Mouse (Mus musculus): ENCODE measurements around the gene Tmem59. TPM values are rescaled to one million over a fixed set of nuclear protein-coding genes. Genes with fewer than 3 reads are reported as not detected.

Tmem59 gene
- polyA plus RNA-seq, 1 experiment = 174 TPM

DNA sequence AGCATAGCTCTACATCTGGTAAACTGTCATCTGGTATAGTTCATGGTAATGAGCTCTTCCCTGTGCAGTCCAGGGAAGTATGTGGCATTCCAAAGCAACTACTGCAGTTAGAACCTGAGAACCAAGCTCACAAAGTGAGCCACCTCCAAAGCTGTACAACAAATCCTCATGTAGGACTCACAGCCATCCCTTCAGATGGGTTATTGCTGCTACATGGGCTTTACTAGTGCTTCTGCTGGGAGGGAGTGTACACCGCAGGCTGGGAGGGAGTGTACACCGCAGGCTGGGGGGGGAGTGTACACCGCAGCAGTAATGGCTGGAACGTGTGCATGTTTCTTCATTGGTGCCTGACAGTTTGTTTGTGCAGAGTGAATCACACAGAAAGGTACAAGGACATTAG lies 5.0 kb downstream of the Tmem59 start:
- no peak overlapping the region for H3ac ChIP-seq (ENCODE audit: control insufficient read depth, insufficient read length)
- peaks cover 61% of the 10 kb centered on the region for H3K79me2 ChIP-seq (ENCODE audit: control insufficient read depth, insufficient read depth)
- no peak overlapping the region for H3K4me2 ChIP-seq (ENCODE audit: low read depth)
- TF ChIP-seq MYOG (IDR thresholded peaks at IDR 0.05; ENCODE audit: control insufficient read depth in 1 of 3, insufficient read depth in 1 of 3, insufficient read length in 2 of 3, low read depth in 2 of 3) (no peak), REST (IDR thresholded peaks at IDR 0.05; ENCODE audit: insufficient read depth, insufficient read length) (no peak)
- H3K4me3 ChIP-seq = no peak overlapping the region
- no peaks in the 10 kb centered on the region for H3K27me3 ChIP-seq (ENCODE audit: control insufficient read depth, insufficient read depth, insufficient read length)
- peaks cover 12% of the 10 kb centered on the region for H3K36me3 ChIP-seq (ENCODE audit: control insufficient read depth, insufficient read depth)

DNA sequence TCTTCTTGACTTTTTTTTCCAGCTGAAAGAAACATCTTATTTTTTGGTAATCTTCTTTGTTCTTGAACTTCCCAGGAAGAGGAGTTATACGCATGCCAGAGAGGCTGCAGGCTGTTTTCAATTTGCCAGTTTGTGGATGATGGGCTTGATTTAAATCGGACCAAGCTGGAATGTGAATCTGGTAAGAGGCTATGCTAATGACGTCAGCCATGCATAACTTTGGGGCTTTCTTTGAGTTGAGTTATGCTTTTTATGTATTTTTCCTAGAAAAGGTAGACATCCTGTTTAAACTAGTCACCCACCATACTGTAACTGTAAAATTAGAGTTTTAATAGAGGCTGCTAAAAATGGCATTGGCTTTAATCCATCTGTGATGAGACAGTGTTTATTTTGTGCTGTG lies 7.5 kb downstream of the Tmem59 start:
- no peak overlapping the region for H3K4me3 ChIP-seq
- H3K27me3 ChIP-seq (ENCODE audit: control insufficient read depth, insufficient read depth, insufficient read length) = no peaks in the 10 kb centered on the region
- TF ChIP-seq POLR2A (IDR thresholded peaks at IDR 0.05; ENCODE audit: insufficient read length, low read depth) (no peak), REST (IDR thresholded peaks at IDR 0.05; ENCODE audit: insufficient read depth, insufficient read length) (no peak), SRF (IDR thresholded peaks at IDR 0.05; ENCODE audit: control insufficient read depth, insufficient read length, low read depth) (no peak), TCF12 (IDR thresholded peaks at IDR 0.05; ENCODE audit: insufficient read depth, poor library complexity, severe bottlenecking) (no peak), USF1 (IDR thresholded peaks at IDR 0.05; ENCODE audit: low read depth) (no peak), POLR2AphosphoS2 (IDR thresholded peaks at IDR 0.05; ENCODE audit: insufficient read length, low read depth) (no peak), CEBPB (IDR thresholded peaks at IDR 0.05; ENCODE audit: insufficient read depth, poor library complexity, severe bottlenecking) (no peak), MYOG (IDR thresholded peaks at IDR 0.05; ENCODE audit: control insufficient read depth in 1 of 3, insufficient read depth in 1 of 3, insufficient read length in 2 of 3, low read depth in 2 of 3) (no peak), E2F4 (IDR thresholded peaks at IDR 0.05; ENCODE audit: insufficient read depth) (no peak)
- peaks cover 30% of the 10 kb centered on the region for H3K36me3 ChIP-seq (ENCODE audit: control insufficient read depth, insufficient read depth)
- no peak overlapping the region for H3ac ChIP-seq (ENCODE audit: control insufficient read depth, insufficient read length)
- no peak overlapping the region for H3K4me2 ChIP-seq (ENCODE audit: low read depth)
- H3K79me2 ChIP-seq (ENCODE audit: control insufficient read depth, insufficient read depth) = peaks cover 47% of the 10 kb centered on the region

DNA sequence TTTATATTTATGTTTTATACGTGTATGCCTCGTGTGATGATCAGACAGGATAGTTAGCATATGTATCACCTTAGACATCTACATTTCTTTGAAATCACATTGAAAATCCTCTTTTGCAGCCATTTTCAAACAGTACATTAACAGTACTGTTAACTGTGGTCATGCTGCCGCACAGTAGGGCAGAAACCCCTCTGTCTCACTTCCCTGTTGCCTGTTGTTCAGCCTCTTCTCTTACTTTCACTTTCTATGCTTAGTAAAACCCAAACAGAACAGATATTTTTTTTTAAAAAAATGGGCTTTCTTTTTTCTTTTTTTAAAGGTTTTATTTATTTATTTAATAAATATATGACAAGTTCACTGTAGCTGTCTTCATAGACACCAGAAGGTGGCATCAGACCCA lies 15.6 kb downstream of the Tmem59 start:
- no peaks in the 10 kb centered on the region for H3K27me3 ChIP-seq (ENCODE audit: control insufficient read depth, insufficient read depth, insufficient read length)
- no peak for TF ChIP-seq MYOG (IDR thresholded peaks at IDR 0.05; ENCODE audit: control insufficient read depth in 1 of 3, insufficient read depth in 1 of 3, insufficient read length in 2 of 3, low read depth in 2 of 3)
- TF ChIP-seq MYOD1 (IDR thresholded peaks at IDR 0.05; ENCODE audit: control insufficient read depth in 1 of 3, insufficient read length in 2 of 3, low read depth in 2 of 3) = no peak
- TF ChIP-seq USF1 (IDR thresholded peaks at IDR 0.05; ENCODE audit: low read depth) = no peak
- no peak for TF ChIP-seq SRF (IDR thresholded peaks at IDR 0.05; ENCODE audit: control insufficient read depth, insufficient read length, low read depth)
- TF ChIP-seq TCF12 (IDR thresholded peaks at IDR 0.05; ENCODE audit: insufficient read depth, poor library complexity, severe bottlenecking) = no peak
- no peak for TF ChIP-seq TCF3 (IDR thresholded peaks at IDR 0.05; ENCODE audit: insufficient read length, low read depth)
- TF ChIP-seq POLR2A (IDR thresholded peaks at IDR 0.05; ENCODE audit: insufficient read length, low read depth) = no peak
- TF ChIP-seq CEBPB (IDR thresholded peaks at IDR 0.05; ENCODE audit: insufficient read depth, poor library complexity, severe bottlenecking) = no peak
- TF ChIP-seq POLR2AphosphoS2 (IDR thresholded peaks at IDR 0.05; ENCODE audit: insufficient read length, low read depth) = no peak
- TF ChIP-seq MAX (IDR thresholded peaks at IDR 0.05; ENCODE audit: low read depth) = no peak
- TF ChIP-seq E2F4 (IDR thresholded peaks at IDR 0.05; ENCODE audit: insufficient read depth) = no peak
- TF ChIP-seq REST (IDR thresholded peaks at IDR 0.05; ENCODE audit: insufficient read depth, insufficient read length) = no peak
- H3K4me2 ChIP-seq (ENCODE audit: low read depth) = no peak overlapping the region
- peaks cover 64% of the 10 kb centered on the region for H3K36me3 ChIP-seq (ENCODE audit: control insufficient read depth, insufficient read depth)
- H3K79me2 ChIP-seq (ENCODE audit: control insufficient read depth, insufficient read depth) = no peaks in the 10 kb centered on the region
- H3K4me3 ChIP-seq = no peak overlapping the region
- no peak overlapping the region for H3ac ChIP-seq (ENCODE audit: control insufficient read depth, insufficient read length)

DNA sequence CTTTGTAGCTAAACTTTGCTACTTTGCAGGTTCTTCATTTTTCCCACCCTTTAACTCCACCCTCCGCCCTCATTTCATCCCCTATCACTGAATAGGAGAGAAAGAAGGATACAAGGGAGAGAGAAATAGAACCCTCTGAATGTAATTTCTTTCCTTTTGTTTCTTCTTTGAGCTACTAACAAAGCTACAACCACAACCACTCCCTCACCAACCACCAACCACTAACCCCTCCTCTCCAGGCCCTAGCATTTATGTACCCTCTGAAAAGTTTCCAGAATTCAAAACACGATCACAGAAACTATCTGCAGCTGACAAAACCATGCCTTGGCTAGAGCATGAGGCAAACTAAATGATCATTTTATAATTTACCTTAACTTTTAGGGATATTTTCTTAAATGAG lies 18.3 kb downstream of the Tmem59 start:
- Histone ChIP-seq H3K4me3 (no peak overlapping the region), H3K36me3 (ENCODE audit: control insufficient read depth, insufficient read depth) (peaks cover 65% of the 10 kb centered on the region), H3K79me2 (ENCODE audit: control insufficient read depth, insufficient read depth) (no peaks in the 10 kb centered on the region), H3ac (ENCODE audit: control insufficient read depth, insufficient read length) (no peak overlapping the region), H3K4me2 (ENCODE audit: low read depth) (no peak overlapping the region), H3K27me3 (ENCODE audit: control insufficient read depth, insufficient read depth, insufficient read length) (no peaks in the 10 kb centered on the region)
- TF ChIP-seq MAX (IDR thresholded peaks at IDR 0.05; ENCODE audit: low read depth) = no peak
- no peak for TF ChIP-seq TCF12 (IDR thresholded peaks at IDR 0.05; ENCODE audit: insufficient read depth, poor library complexity, severe bottlenecking)
- no peak for TF ChIP-seq USF1 (IDR thresholded peaks at IDR 0.05; ENCODE audit: low read depth)
- TF ChIP-seq MYOG (IDR thresholded peaks at IDR 0.05; ENCODE audit: control insufficient read depth in 1 of 3, insufficient read depth in 1 of 3, insufficient read length in 2 of 3, low read depth in 2 of 3) = no peak
- no peak for TF ChIP-seq POLR2AphosphoS2 (IDR thresholded peaks at IDR 0.05; ENCODE audit: insufficient read length, low read depth)
- TF ChIP-seq SRF (IDR thresholded peaks at IDR 0.05; ENCODE audit: control insufficient read depth, insufficient read length, low read depth) = no peak

DNA sequence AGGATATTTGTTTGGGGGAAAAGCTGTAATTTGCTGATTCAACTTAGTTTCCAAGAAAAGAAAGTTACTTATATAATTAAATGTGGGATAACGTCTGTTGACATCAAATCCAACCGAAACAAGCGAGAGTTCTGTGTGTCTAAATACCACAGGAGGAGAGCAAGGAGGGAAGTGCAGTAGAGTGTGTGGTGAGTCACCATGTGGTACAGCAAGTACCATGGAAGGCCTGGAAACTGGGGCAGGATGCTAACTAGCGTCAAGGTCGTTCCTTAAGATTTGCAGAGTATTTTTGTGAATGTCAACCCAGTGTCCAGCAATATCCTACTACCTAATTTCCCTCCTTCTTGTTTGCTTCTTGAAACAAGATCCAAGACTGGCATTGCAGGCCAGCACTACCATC lies 19.9 kb downstream of the Tmem59 start:
- no peak overlapping the region for H3ac ChIP-seq (ENCODE audit: control insufficient read depth, insufficient read length)
- no peaks in the 10 kb centered on the region for H3K27me3 ChIP-seq (ENCODE audit: control insufficient read depth, insufficient read depth, insufficient read length)
- H3K79me2 ChIP-seq (ENCODE audit: control insufficient read depth, insufficient read depth) = no peaks in the 10 kb centered on the region
- peaks cover 62% of the 10 kb centered on the region for H3K36me3 ChIP-seq (ENCODE audit: control insufficient read depth, insufficient read depth)
- no peak overlapping the region for H3K4me3 ChIP-seq
- no peak overlapping the region for H3K4me2 ChIP-seq (ENCODE audit: low read depth)
- TF ChIP-seq POLR2AphosphoS2 (IDR thresholded peaks at IDR 0.05; ENCODE audit: insufficient read length, low read depth) (no peak), E2F4 (IDR thresholded peaks at IDR 0.05; ENCODE audit: insufficient read depth) (no peak), SRF (IDR thresholded peaks at IDR 0.05; ENCODE audit: control insufficient read depth, insufficient read length, low read depth) (no peak), USF1 (IDR thresholded peaks at IDR 0.05; ENCODE audit: low read depth) (no peak)

All from myocyte (in vitro differentiated cells).